Mouse (Mus musculus): Measurements from ENCODE around the gene Ephb1. TPM values are rescaled to one million over a fixed set of nuclear protein-coding genes. Genes with fewer than 3 reads are reported as not detected.

Gene Ephb1
- polyA plus RNA-seq, 1 experiment from 2014 or later = 0.22 TPM

DNA sequence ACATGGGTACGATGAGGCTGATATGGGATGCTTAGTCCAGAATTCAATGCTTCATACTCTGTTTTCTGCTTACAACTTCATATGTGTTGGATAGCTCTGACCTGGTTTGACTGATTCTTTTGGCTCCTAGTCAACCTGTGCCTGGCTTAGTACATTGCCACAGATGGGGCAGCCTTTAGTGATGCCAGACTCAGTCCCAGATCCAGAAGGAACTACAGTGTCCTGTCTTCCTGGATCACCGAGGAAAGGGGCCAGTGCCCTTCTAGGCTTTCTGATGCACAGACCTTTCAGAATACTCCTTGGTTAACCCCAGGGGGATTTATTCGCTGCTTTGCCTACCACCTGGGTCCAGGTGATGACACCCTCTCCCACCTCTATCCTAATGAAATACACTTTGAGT, 66.1 kb downstream of the Ephb1 start:
- H3K36me3 ChIP-seq (ENCODE audit: control insufficient read depth, insufficient read depth) = no peaks in the 10 kb centered on the region
- H3K27ac ChIP-seq (ENCODE audit: low read length) = no peak overlapping the region
- 66% methylated on average over 3 of the region's 3 CpGs for WGBS (ENCODE audit: insufficient replicate concordance)
- no peak for ATAC-seq (ENCODE audit: low read depth)
- no peaks in the 10 kb centered on the region for H3K4me1 ChIP-seq (ENCODE audit: control insufficient read depth, low read depth, low read length)
- H3K4me3 ChIP-seq (ENCODE audit: low read depth, low read length) = no peak overlapping the region
- no peaks in the 10 kb centered on the region for H3K9me3 ChIP-seq (replicated peaks; ENCODE audit: control insufficient read depth, low read length)
- no peak overlapping the region for H3K4me2 ChIP-seq (ENCODE audit: low read depth, low read length)
- H3K9ac ChIP-seq (ENCODE audit: low read depth, low read length) = no peak overlapping the region
- no peaks in the 10 kb centered on the region for H3K27me3 ChIP-seq (ENCODE audit: control insufficient read depth, insufficient read depth, low read depth, low read length)

GRCm38 (mm10) chr9:102275931-102276330, 78.6 kb downstream of the Ephb1 start:
- ATAC-seq (ENCODE audit: low read depth) = no peak
- no peak overlapping the region for H3K4me2 ChIP-seq (ENCODE audit: low read depth, low read length)
- H3K27ac ChIP-seq (ENCODE audit: low read length) = no peak overlapping the region
- no peak overlapping the region for H3K4me3 ChIP-seq (ENCODE audit: low read depth, low read length)
- no peaks in the 10 kb centered on the region for H3K36me3 ChIP-seq (ENCODE audit: control insufficient read depth, insufficient read depth)
- no peak overlapping the region for H3K9ac ChIP-seq (ENCODE audit: low read depth, low read length)
- no peaks in the 10 kb centered on the region for H3K9me3 ChIP-seq (replicated peaks; ENCODE audit: control insufficient read depth, low read length)
- H3K27me3 ChIP-seq (ENCODE audit: control insufficient read depth, insufficient read depth, low read depth, low read length) = no peaks in the 10 kb centered on the region
- 55% methylated on average over 3 of the region's 3 CpGs for WGBS (ENCODE audit: insufficient replicate concordance)
- no peaks in the 10 kb centered on the region for H3K4me1 ChIP-seq (ENCODE audit: control insufficient read depth, low read depth, low read length)

DNA sequence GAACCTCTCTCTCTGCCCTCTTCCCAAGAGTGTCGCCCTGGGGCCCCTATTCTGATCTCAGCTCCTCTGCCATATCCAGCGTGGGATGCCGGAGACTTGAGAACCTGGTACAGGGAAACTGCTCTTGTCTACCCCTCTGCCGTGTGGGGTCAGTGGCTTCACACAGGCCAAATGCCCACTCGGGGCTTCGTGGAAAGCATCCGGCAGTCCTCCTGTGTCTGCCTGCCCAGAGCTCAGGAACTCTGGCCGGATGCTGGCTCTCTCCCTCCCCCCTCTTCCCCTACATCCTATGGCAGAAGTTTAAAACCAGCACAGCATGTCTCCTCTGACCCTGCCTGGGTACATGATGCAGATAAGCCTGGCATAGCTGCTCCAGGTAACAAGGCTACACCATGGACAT, 80.5 kb downstream of the Ephb1 start:
- no peak for ATAC-seq (ENCODE audit: low read depth)
- Histone ChIP-seq H3K4me3 (ENCODE audit: low read depth, low read length) (no peak overlapping the region), H3K36me3 (ENCODE audit: control insufficient read depth, insufficient read depth) (no peaks in the 10 kb centered on the region), H3K4me1 (ENCODE audit: control insufficient read depth, low read depth, low read length) (no peaks in the 10 kb centered on the region), H3K4me2 (ENCODE audit: low read depth, low read length) (no peak overlapping the region), H3K27me3 (ENCODE audit: control insufficient read depth, insufficient read depth, low read depth, low read length) (no peaks in the 10 kb centered on the region), H3K27ac (ENCODE audit: low read length) (no peak overlapping the region), H3K9me3 (replicated peaks; ENCODE audit: control insufficient read depth, low read length) (no peaks in the 10 kb centered on the region), H3K9ac (ENCODE audit: low read depth, low read length) (no peak overlapping the region)
- 45% methylated on average over 8 of the region's 8 CpGs for WGBS (ENCODE audit: insufficient replicate concordance)

- WGBS (ENCODE audit: insufficient replicate concordance) = 58% methylated on average over 6 of the region's 6 CpGs
Observed at GRCm38 (mm10) chr9:102273469-102273808, 81.1 kb downstream of the Ephb1 start.

DNA sequence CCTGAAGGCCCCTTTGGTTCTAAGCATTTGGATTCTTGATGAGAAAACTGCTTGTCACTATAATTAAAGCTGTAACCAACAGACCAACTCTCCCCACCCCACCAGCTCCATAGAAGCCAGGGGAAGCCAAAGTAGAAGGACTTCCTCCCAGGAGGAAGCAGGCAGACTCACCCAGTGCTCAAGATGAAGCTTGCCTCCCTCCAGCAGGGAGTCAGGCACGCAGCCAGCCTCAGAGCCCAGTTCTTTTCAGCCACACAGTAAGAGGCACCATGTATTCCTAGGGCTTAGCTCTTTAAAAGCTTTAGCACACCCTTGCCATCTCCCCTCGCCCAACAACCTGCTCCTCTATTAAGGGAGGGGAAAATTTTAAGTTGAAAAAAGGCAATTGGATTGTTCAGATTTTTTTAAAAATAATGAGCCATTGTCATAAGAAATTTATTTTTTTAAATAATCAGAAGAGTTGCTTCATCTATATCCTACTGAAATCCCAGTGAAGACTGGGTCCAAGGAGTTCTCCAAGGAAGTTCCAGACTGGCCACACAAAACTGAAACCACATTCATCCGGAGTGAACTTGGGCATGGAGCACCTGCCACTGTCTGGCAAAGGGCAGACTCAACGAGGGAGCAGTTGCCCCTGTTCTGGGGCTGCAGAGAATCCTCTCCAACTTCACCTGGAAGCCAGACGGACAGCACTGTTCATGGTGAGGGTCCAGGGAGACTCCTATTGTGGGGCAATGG, 81.6 kb downstream of the Ephb1 start:
- H3K4me2 ChIP-seq (ENCODE audit: low read depth, low read length) = no peak overlapping the region
- no peak overlapping the region for H3K27ac ChIP-seq (ENCODE audit: low read length)
- no peaks in the 10 kb centered on the region for H3K9me3 ChIP-seq (replicated peaks; ENCODE audit: control insufficient read depth, low read length)
- ATAC-seq (ENCODE audit: low read depth) = no peak
- 41% methylated on average over 5 of the region's 5 CpGs for WGBS (ENCODE audit: insufficient replicate concordance)
- H3K27me3 ChIP-seq (ENCODE audit: control insufficient read depth, insufficient read depth, low read depth, low read length) = peaks cover 1% of the 10 kb centered on the region; the same call in 1 of the 2 replicates
- no peak overlapping the region for H3K9ac ChIP-seq (ENCODE audit: low read depth, low read length)
- H3K4me3 ChIP-seq (ENCODE audit: low read depth, low read length) = no peak overlapping the region
- no peaks in the 10 kb centered on the region for H3K4me1 ChIP-seq (ENCODE audit: control insufficient read depth, low read depth, low read length)
- H3K36me3 ChIP-seq (ENCODE audit: control insufficient read depth, insufficient read depth) = no peaks in the 10 kb centered on the region

More at GRCm38 (mm10) chr9:102273469-102273808, 81.1 kb downstream of the Ephb1 start:
- no peak overlapping the region for H3K9ac ChIP-seq (ENCODE audit: low read depth, low read length)
- H3K27me3 ChIP-seq (ENCODE audit: control insufficient read depth, insufficient read depth, low read depth, low read length) = no peaks in the 10 kb centered on the region
- no peaks in the 10 kb centered on the region for H3K9me3 ChIP-seq (replicated peaks; ENCODE audit: control insufficient read depth, low read length)
- H3K27ac ChIP-seq (ENCODE audit: low read length) = no peak overlapping the region
- H3K4me2 ChIP-seq (ENCODE audit: low read depth, low read length) = no peak overlapping the region
- H3K4me1 ChIP-seq (ENCODE audit: control insufficient read depth, low read depth, low read length) = no peaks in the 10 kb centered on the region
- no peaks in the 10 kb centered on the region for H3K36me3 ChIP-seq (ENCODE audit: control insufficient read depth, insufficient read depth)
- no peak overlapping the region for H3K4me3 ChIP-seq (ENCODE audit: low read depth, low read length)
- no peak for ATAC-seq (ENCODE audit: low read depth)

DNA sequence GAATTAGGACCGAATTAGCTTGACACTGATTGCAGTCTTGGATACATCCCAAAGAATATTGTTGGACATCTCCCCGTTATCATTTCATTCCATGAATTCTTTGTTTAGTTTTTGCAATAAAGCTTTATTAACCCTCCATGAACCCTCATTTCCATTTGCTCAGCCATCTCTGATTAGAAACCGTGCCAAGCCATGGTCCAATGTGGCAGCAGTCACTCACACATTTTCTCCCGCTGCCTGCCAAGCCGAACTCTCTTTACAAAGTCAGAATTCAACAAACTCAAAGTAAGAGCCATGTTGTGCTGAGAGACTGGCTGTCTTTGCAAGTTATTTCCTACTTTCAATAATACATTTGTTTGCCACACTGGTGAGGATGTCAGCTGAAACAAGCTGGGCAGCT, 84.0 kb downstream of the Ephb1 start:
- WGBS (ENCODE audit: insufficient replicate concordance) = 63% methylated on average over 5 of the region's 5 CpGs
- Histone ChIP-seq H3K27me3 (ENCODE audit: control insufficient read depth, insufficient read depth, low read depth, low read length) (peaks cover 7% of the 10 kb centered on the region), H3K4me3 (ENCODE audit: low read depth, low read length) (no peak overlapping the region), H3K4me1 (ENCODE audit: control insufficient read depth, low read depth, low read length) (no peaks in the 10 kb centered on the region), H3K9me3 (replicated peaks; ENCODE audit: control insufficient read depth, low read length) (no peaks in the 10 kb centered on the region), H3K36me3 (ENCODE audit: control insufficient read depth, insufficient read depth) (no peaks in the 10 kb centered on the region), H3K27ac (ENCODE audit: low read length) (no peak overlapping the region), H3K4me2 (ENCODE audit: low read depth, low read length) (no peak overlapping the region), H3K9ac (ENCODE audit: low read depth, low read length) (no peak overlapping the region)
- ATAC-seq (ENCODE audit: low read depth) = no peak

DNA sequence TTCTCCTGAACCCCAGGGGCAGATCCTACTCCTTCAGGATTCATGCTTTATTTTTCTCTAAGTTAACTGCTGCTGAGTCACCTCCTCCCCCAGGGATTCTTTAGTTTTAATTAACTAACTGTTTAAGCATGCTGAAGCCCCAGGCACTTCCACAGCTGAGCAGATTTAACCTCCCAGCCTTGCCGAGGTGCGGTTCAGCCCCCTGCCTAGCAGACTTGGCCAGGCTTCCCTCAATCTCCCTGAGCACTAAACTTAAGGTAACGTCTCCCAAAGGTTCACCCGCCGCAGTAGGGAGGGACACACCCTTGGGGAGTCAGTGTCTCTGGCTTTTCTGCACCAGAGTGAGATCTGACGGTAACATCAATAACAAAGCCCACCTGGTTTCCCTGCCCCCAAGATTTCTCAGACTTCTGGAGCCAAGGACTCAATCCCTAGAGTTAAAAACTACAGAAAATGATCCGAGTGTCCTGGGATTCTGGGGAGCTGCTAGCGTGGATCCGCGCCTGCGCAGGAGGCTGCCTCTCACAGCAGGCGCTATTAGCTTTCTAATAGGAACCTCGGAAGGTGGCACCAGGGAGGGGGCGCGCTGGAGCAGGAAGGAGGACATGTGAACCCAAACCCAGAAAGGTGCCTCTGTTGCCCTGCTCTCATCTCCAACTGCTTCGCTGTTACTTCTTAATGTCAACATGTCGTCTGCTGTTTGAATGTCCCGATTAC, 87.0 kb downstream of the Ephb1 start:
- Histone ChIP-seq H3K9me3 (replicated peaks; ENCODE audit: control insufficient read depth, low read length) (no peaks in the 10 kb centered on the region), H3K27ac (ENCODE audit: low read length) (no peak overlapping the region), H3K36me3 (ENCODE audit: control insufficient read depth, insufficient read depth) (no peaks in the 10 kb centered on the region), H3K4me1 (ENCODE audit: control insufficient read depth, low read depth, low read length) (no peaks in the 10 kb centered on the region), H3K9ac (ENCODE audit: low read depth, low read length) (no peak overlapping the region), H3K4me2 (ENCODE audit: low read depth, low read length) (no peak overlapping the region), H3K27me3 (ENCODE audit: control insufficient read depth, insufficient read depth, low read depth, low read length) (peaks cover 7% of the 10 kb centered on the region), H3K4me3 (ENCODE audit: low read depth, low read length) (no peak overlapping the region)
- WGBS (ENCODE audit: insufficient replicate concordance) = 3% methylated on average over 18 of the region's 18 CpGs
- ATAC-seq (ENCODE audit: low read depth) = no peak

GRCm38 (mm10) chr9:102263760-102264159, 90.7 kb downstream of the Ephb1 start:
- no peak for ATAC-seq (ENCODE audit: low read depth)
- H3K4me3 ChIP-seq (ENCODE audit: low read depth, low read length) = no peak overlapping the region
- no peak overlapping the region for H3K27ac ChIP-seq (ENCODE audit: low read length)
- H3K4me2 ChIP-seq (ENCODE audit: low read depth, low read length) = no peak overlapping the region
- no peaks in the 10 kb centered on the region for H3K4me1 ChIP-seq (ENCODE audit: control insufficient read depth, low read depth, low read length)
- 44% methylated on average over 7 of the region's 7 CpGs for WGBS (ENCODE audit: insufficient replicate concordance)
- no peaks in the 10 kb centered on the region for H3K9me3 ChIP-seq (replicated peaks; ENCODE audit: control insufficient read depth, low read length)
- peaks cover 7% of the 10 kb centered on the region for H3K27me3 ChIP-seq (ENCODE audit: control insufficient read depth, insufficient read depth, low read depth, low read length)
- no peak overlapping the region for H3K9ac ChIP-seq (ENCODE audit: low read depth, low read length)
- no peaks in the 10 kb centered on the region for H3K36me3 ChIP-seq (ENCODE audit: control insufficient read depth, insufficient read depth)

GRCm38 (mm10) chr9:102262100-102262501, 92.4 kb downstream of the Ephb1 start:
- Histone ChIP-seq H3K4me1 (ENCODE audit: control insufficient read depth, low read depth, low read length) (no peaks in the 10 kb centered on the region), H3K9ac (ENCODE audit: low read depth, low read length) (no peak overlapping the region), H3K36me3 (ENCODE audit: control insufficient read depth, insufficient read depth) (no peaks in the 10 kb centered on the region), H3K4me3 (ENCODE audit: low read depth, low read length) (no peak overlapping the region), H3K9me3 (replicated peaks; ENCODE audit: control insufficient read depth, low read length) (no peaks in the 10 kb centered on the region), H3K4me2 (ENCODE audit: low read depth, low read length) (no peak overlapping the region), H3K27me3 (ENCODE audit: control insufficient read depth, insufficient read depth, low read depth, low read length) (no peaks in the 10 kb centered on the region; the same call in 1 of the 2 replicates), H3K27ac (ENCODE audit: low read length) (no peak overlapping the region)
- no peak for ATAC-seq (ENCODE audit: low read depth)
- WGBS (ENCODE audit: insufficient replicate concordance) = 26% methylated on average over 4 of the region's 4 CpGs
